Mouse (Mus musculus) forebrain, embryonic 15.5 days (tissue): ENCODE results near the gene Tmem213. TPM values are rescaled to one million over a fixed set of nuclear protein-coding genes. Genes with fewer than 3 reads are reported as not detected.

Experiments used
- ATAC-seq: fragments of 200-750 bp; cut with Nextera tagmentation; replicated peaks from 2 replicates; pipeline ENCODE4 v1.8.0; 2017; ENCODE audit warnings: mild to moderate bottlenecking, moderate TSS enrichment, moderate library complexity
- H3K27ac ChIP-seq: fragments of 300-500 bp; sonication (generic); replicated peaks from 2 replicates; pipeline ENCODE4 v1.5.1; 2015; ENCODE audit warnings: mild to moderate bottlenecking, inconsistent platforms
- H3K27me3 ChIP-seq: fragments of 300-500 bp; sonication (generic); 2 replicates; pipeline ENCODE4 v1.6.1; 2015; ENCODE audit warnings: inconsistent platforms
- H3K36me3 ChIP-seq: fragments of 300-500 bp; sonication (generic); 2 replicates; pipeline ENCODE4 v1.6.1; 2015; ENCODE audit warnings: mild to moderate bottlenecking, inconsistent platforms
- H3K4me1 ChIP-seq: fragments of 300-500 bp; sonication (generic); 2 replicates; pipeline ENCODE4 v1.6.1; 2015; ENCODE audit warnings: inconsistent platforms
- H3K4me2 ChIP-seq: fragments of 300-500 bp; sonication (generic); replicated peaks from 2 replicates; pipeline ENCODE4 v1.6.1; 2015; ENCODE audit warnings: mild to moderate bottlenecking, inconsistent platforms
- H3K4me3 ChIP-seq: fragments of 300-500 bp; sonication (generic); 2 replicates; pipeline ENCODE4 v1.5.1; 2015; ENCODE audit warnings: mild to moderate bottlenecking, inconsistent platforms
- H3K9ac ChIP-seq: fragments of 300-500 bp; sonication (generic); replicated peaks from 2 replicates; pipeline ENCODE4 v1.6.1; 2015; ENCODE audit warnings: mild to moderate bottlenecking, inconsistent platforms
- H3K9me3 ChIP-seq: fragments of 300-500 bp; sonication (generic); 2 replicates; pipeline ENCODE4 v1.6.1; 2016; ENCODE audit warnings: inconsistent platforms
- WGBS: fragments of 180-500 bp; shearing (Covaris S2); methylation state at CpG from one replicate; pipeline ENCODE4 v1.1.7; 2015; ENCODE audit warnings: mixed read lengths; 5-methylcytosine and 5-hydroxymethylcytosine counted together
- polyA plus RNA-seq: library from polyadenylated mRNA; unstranded; fragments of >200 nt; fragmentation: Nextera tagmentation; extraction: Ambion mirVana; gene quantifications from 2 replicates; pipeline ENCODE4 v1.2.1, GENCODE M21; 2015

The Tmem213 gene
- polyA plus RNA-seq, 1 experiment from 2014 or later: not detected

DNA sequence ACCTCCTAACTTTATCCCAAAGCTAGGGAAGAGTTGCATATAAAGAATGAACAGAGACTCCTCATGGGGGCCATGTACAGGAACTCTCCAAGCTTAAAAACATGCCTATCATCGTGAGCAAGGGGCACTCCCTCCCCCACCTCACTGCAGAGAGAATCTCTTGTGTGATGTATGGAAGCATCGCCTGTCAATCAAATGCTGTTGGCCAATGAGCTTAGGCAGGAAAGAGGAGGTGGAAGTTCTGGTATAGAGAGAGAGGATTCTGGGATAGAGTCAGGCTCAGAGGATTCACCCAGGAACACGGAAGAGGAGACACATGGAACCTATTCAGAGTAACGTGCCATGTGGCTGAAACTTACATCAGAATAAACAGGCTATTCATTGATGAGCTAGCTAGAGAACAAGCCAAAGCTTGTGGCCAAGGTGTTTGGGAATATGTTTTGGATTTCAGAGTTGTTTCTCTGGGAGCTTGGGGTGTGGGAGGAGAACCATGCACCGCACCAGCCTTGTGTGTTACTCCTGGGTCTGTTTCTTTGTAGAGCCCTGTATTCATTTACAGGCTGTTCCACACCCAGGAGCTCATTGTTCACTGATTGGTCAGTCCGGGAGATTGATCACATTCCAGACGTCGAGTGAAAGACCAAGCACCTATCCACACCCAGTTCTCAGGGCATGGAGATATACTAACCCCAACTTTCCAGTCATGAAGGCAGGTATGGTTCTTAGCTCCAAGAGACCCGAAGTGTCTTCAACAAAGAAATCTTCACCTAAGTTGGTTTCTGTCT lies 21.6 kb upstream of the Tmem213 start:
- H3K27me3 ChIP-seq: no peaks in the 10 kb centered on the region
- H3K4me1 ChIP-seq: no peaks in the 10 kb centered on the region
- H3K27ac ChIP-seq: no peak overlapping the region
- 81% methylated on average over 9 of the region's 9 CpGs for WGBS
- H3K4me2 ChIP-seq: no peak overlapping the region
- no peak overlapping the region for H3K9ac ChIP-seq
- no peak for ATAC-seq
- no peaks in the 10 kb centered on the region for H3K9me3 ChIP-seq
- H3K36me3 ChIP-seq: no peaks in the 10 kb centered on the region
- no peak overlapping the region for H3K4me3 ChIP-seq

DNA sequence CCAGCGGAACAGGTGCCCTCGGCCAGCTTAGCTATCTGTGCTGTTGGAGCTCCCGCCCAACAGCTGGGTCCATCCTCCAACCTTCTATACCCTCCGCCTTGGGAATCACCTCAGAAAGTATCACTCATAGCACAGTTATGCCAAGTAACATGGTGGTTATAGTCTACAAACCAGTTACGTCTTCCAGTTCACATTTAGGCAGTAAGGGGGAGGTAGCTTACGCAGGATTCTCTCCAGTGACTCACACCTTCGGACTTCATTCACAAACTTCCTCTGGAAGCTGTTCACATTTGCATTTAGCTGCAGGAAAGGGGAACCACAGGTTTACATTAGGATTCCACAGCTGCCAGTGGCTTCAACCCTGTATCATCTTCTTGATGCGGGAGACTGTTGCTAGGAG lies 16.5 kb upstream of the Tmem213 start:
- Histone ChIP-seq H3K9me3 (no peaks in the 10 kb centered on the region), H3K4me2 (no peak overlapping the region), H3K4me1 (no peaks in the 10 kb centered on the region), H3K27me3 (no peaks in the 10 kb centered on the region), H3K9ac (no peak overlapping the region), H3K27ac (no peak overlapping the region), H3K4me3 (no peak overlapping the region), H3K36me3 (no peaks in the 10 kb centered on the region)
- ATAC-seq: no peak
- 93% methylated on average over 8 of the region's 8 CpGs for WGBS

DNA sequence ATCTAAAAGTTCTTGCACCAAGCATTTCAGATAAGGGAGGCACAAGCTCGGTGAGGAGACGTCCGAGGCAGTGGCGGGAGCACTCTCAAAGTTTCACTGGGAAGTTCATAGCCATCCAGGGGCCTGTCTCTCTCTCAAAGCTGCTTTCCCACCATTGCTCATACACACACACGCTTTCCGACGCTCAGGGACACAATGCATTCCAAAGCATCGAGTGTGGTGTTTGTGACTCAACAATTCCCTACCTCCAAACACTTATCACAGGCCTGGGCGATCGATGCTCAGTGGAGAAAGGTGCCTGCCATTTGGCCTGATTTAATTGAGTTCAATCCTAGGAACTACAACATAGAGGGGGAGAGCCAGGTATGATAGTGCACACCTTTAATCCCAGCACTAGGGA lies 14.4 kb upstream of the Tmem213 start:
- H3K27me3 ChIP-seq: no peaks in the 10 kb centered on the region
- H3K4me1 ChIP-seq: no peaks in the 10 kb centered on the region
- H3K9ac ChIP-seq: no peak overlapping the region
- no peaks in the 10 kb centered on the region for H3K36me3 ChIP-seq
- H3K27ac ChIP-seq: no peak overlapping the region
- no peak for ATAC-seq
- peaks cover 3% of the 10 kb centered on the region; the same call in 1 of the 2 replicates for H3K9me3 ChIP-seq
- WGBS: 88% methylated on average over 10 of the region's 10 CpGs
- no peak overlapping the region for H3K4me2 ChIP-seq
- no peak overlapping the region for H3K4me3 ChIP-seq

DNA sequence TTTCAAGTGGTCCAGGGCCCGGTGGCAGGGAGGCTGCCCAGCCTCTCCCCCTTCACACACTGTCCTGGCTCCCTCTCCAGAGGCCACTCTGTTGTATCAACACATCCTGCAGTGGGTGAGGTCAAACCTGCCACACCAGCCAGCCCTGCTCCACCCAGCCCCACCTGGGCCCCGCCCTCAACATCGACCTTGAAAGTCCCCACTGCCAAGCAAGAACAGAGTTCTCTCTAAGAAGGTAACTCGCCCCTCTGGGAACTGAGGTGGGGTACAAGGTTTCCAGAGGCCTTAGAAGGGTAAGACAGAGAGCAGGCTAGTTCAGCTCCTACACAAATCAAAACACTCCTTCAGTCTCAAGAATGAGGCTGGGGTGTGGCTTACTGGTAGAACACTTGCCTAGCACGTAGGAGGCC lies 12.1 kb upstream of the Tmem213 start:
- no peaks in the 10 kb centered on the region for H3K4me1 ChIP-seq
- H3K4me2 ChIP-seq: no peak overlapping the region
- no peaks in the 10 kb centered on the region for H3K27me3 ChIP-seq
- peaks cover 3% of the 10 kb centered on the region; the same call in 1 of the 2 replicates for H3K9me3 ChIP-seq
- H3K27ac ChIP-seq: no peak overlapping the region
- ATAC-seq: no peak
- H3K9ac ChIP-seq: no peak overlapping the region
- no peak overlapping the region for H3K4me3 ChIP-seq
- H3K36me3 ChIP-seq: no peaks in the 10 kb centered on the region
- 73% methylated on average over 5 of the region's 5 CpGs for WGBS

DNA sequence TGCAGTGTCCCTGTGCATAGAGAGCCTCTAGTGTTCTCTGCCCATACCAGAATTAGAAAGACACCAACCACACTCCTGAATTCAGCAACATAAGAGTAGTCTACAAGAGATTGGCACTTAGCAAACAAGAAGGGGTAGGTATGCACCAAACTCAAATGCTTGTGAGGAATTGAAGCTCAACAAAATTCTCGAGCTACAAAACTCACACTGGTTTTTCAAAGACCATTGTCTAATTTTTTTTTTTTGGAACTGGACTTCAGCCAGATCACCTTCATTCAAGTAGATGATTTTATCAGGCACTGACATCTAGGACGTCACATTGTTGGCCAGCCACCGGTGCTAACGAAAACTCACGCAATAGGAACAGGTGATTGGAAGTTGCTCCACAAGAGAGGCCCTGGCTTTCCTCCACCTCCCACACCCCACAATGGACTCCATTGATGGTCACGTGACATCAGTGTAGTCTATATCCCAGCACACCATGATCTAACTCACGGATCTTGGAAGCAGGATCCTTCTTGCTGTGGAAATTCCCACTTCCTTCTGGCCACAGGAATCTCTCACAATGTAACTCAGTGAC lies 6.7 kb upstream of the Tmem213 start:
- Histone ChIP-seq H3K27me3 (no peaks in the 10 kb centered on the region), H3K9ac (no peak overlapping the region), H3K9me3 (peaks cover 3% of the 10 kb centered on the region; the same call in 1 of the 2 replicates), H3K27ac (no peak overlapping the region), H3K36me3 (no peaks in the 10 kb centered on the region), H3K4me3 (no peak overlapping the region), H3K4me2 (no peak overlapping the region), H3K4me1 (no peaks in the 10 kb centered on the region)
- no peak for ATAC-seq
- 80% methylated on average over 7 of the region's 7 CpGs for WGBS

DNA sequence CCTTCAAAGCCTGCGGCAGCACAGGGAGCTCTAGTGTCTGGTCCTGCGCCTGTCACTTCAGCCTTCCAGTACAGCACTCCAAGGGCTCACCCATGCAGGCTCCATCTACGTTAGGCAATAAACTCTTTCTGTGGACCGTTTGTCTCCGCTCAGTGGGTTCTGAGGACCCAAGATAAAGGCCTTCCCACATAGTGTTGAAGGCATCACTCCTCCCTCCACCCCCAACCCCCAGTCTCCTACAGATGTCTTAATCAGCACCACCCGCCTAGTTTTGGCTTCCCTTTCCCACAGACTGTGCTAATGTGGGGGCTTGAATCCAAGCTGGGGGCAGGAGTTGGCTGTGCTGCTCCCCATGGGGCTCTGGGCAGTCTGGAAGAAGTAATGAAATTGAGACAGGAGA lies 5.3 kb upstream of the Tmem213 start:
- Histone ChIP-seq H3K4me1 (no peaks in the 10 kb centered on the region), H3K9me3 (peaks cover 1% of the 10 kb centered on the region; the same call in 1 of the 2 replicates), H3K4me2 (no peak overlapping the region), H3K4me3 (no peak overlapping the region), H3K27me3 (no peaks in the 10 kb centered on the region), H3K36me3 (no peaks in the 10 kb centered on the region), H3K9ac (no peak overlapping the region), H3K27ac (no peak overlapping the region)
- WGBS: 58% methylated on average over 6 of the region's 6 CpGs
- no peak for ATAC-seq

DNA sequence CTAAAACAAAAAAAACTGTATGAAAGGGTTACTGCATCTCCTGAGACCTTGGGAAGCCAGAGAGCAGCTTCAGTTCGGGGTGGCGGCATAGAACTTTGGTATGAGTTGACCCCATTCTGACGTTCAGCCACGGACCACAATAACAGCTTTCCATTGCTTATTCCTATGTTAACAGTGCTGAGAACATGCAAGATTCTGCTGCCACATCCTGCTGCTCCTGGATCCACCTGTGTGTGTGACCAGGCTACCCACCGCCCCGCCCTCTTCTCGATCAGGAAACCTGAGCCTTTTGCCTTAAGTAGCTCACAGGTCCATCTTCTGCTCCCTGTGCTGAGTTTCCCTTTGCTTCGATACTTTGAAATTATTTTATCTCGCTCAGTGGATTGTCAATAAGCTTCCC lies 3.1 kb upstream of the Tmem213 start:
- H3K4me1 ChIP-seq: peaks cover 3% of the 10 kb centered on the region; the same call in 1 of the 2 replicates
- no peak overlapping the region for H3K4me2 ChIP-seq
- no peaks in the 10 kb centered on the region for H3K9me3 ChIP-seq
- WGBS: 91% methylated on average over 9 of the region's 9 CpGs
- H3K4me3 ChIP-seq: no peak overlapping the region
- no peaks in the 10 kb centered on the region for H3K27me3 ChIP-seq
- no peak overlapping the region for H3K9ac ChIP-seq
- no peak overlapping the region for H3K27ac ChIP-seq
- no peak for ATAC-seq
- H3K36me3 ChIP-seq: no peaks in the 10 kb centered on the region

DNA sequence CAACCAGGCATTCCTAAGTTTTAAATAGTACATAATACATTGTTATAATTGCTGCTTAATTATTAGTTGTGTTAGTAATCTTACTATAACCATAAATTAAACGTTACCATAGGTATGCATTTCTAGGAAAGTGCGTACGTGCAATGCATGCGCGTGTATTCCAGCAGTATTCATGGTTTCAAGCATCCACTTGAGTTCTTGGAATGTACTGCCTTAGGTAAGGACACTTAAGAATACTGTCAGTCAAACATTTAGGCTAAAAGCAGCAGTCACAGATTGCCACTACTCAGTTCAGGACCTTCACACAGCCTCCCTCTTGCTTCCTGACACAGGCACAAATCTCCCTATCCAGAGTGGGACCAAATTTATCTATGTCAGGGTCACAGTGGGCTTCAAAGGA lies 606 bp upstream of the Tmem213 start:
- peaks cover 3% of the 10 kb centered on the region; the same call in 1 of the 2 replicates for H3K4me1 ChIP-seq
- no peak overlapping the region for H3K27ac ChIP-seq
- no peaks in the 10 kb centered on the region for H3K36me3 ChIP-seq
- no peak overlapping the region for H3K9ac ChIP-seq
- no peaks in the 10 kb centered on the region for H3K27me3 ChIP-seq
- H3K9me3 ChIP-seq: no peaks in the 10 kb centered on the region
- no peak for ATAC-seq
- no peak overlapping the region for H3K4me3 ChIP-seq
- WGBS: 90% methylated on average over 5 of the region's 5 CpGs
- H3K4me2 ChIP-seq: no peak overlapping the region

DNA sequence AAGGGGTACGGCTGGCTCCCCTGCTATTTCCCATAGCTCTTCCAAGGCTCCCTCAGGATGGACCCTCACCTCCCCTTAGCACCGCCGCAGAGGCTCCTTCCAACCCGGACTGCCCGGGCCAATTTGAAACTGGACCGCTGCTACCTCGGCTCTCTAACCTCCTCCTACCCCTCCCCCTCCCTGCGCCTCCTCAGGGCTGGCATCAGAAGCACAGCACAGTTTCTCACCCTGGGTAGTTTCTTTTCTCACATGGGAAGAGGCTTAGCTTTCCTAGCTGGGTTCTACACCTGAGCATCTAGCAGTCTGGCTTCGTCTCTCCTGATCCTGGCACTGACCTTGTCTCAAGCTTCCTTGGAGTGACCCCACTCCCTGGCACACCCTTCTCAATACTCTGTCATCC lies 816 bp downstream of the Tmem213 start:
- H3K4me1 ChIP-seq: peaks cover 3% of the 10 kb centered on the region; the same call in 1 of the 2 replicates
- ATAC-seq: no peak
- H3K9ac ChIP-seq: no peak overlapping the region
- WGBS: 14% methylated on average over 9 of the region's 9 CpGs
- H3K4me3 ChIP-seq: no peak overlapping the region
- H3K9me3 ChIP-seq: no peaks in the 10 kb centered on the region
- H3K27me3 ChIP-seq: no peaks in the 10 kb centered on the region
- no peaks in the 10 kb centered on the region for H3K36me3 ChIP-seq
- no peak overlapping the region for H3K4me2 ChIP-seq
- H3K27ac ChIP-seq: no peak overlapping the region

DNA sequence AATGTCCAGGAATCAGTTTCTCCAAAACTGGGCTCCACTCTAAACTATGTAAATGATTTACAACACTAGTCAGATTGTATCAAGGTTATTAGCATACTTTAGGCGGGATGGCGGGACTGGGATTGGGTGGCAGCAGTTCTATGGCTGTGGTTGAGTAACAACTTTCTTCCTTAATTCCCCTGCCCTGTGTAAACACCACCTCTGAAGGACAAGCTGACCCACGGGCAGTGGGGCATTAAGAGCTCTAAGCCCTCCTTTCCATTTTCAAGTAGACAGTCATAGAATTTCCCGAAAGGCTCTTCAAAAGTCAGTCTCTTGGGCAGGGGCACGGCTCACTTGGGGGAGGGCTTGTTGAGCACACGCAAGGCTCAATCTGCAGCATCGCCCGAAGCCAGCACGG lies 1.8 kb downstream of the Tmem213 start:
- no peak overlapping the region for H3K27ac ChIP-seq
- no peak overlapping the region for H3K4me3 ChIP-seq
- no peaks in the 10 kb centered on the region for H3K36me3 ChIP-seq
- H3K4me2 ChIP-seq: no peak overlapping the region
- no peaks in the 10 kb centered on the region for H3K9me3 ChIP-seq
- H3K27me3 ChIP-seq: no peaks in the 10 kb centered on the region
- WGBS: 71% methylated on average over 9 of the region's 9 CpGs
- H3K9ac ChIP-seq: no peak overlapping the region
- peaks cover 3% of the 10 kb centered on the region; the same call in 1 of the 2 replicates for H3K4me1 ChIP-seq
- no peak for ATAC-seq

DNA sequence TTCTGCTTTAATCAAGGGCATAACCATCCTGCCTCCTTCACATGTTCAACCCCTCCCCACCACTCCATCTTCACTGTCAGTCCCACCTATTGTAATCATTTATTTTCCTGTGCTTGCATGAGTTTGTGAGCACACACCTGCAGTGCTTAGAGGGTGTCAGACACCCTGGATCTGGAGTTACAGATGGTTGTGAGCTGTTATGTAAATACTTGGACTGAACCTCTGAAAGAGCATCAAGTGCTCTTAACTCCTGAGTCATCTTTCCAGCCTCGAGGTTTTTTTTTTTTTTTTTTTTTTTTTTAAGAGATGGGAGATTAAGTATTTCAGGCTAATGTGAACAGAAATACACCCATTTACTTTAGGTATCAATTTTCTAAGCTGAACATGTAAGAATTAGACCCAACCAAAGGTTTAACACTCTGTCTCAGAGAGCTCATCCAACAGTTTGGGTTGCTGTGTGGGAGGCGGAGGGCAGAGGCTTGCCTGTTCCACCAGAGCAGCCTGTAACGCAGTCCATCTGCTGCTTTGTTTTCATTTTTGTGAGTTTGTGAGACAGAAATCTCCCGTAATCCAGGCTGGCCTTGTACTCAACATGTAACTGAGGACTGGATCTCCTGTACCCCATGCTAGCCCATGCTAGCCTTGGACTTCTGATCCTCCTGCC lies 7.2 kb downstream of the Tmem213 start:
- H3K9ac ChIP-seq: no peak overlapping the region
- no peak overlapping the region for H3K4me2 ChIP-seq
- H3K27ac ChIP-seq: no peak overlapping the region
- H3K27me3 ChIP-seq: no peaks in the 10 kb centered on the region
- H3K4me3 ChIP-seq: no peak overlapping the region
- ATAC-seq: no peak
- no peaks in the 10 kb centered on the region for H3K36me3 ChIP-seq
- H3K9me3 ChIP-seq: no peaks in the 10 kb centered on the region
- no peaks in the 10 kb centered on the region for H3K4me1 ChIP-seq
- WGBS: 62% methylated on average over 4 of the region's 4 CpGs

DNA sequence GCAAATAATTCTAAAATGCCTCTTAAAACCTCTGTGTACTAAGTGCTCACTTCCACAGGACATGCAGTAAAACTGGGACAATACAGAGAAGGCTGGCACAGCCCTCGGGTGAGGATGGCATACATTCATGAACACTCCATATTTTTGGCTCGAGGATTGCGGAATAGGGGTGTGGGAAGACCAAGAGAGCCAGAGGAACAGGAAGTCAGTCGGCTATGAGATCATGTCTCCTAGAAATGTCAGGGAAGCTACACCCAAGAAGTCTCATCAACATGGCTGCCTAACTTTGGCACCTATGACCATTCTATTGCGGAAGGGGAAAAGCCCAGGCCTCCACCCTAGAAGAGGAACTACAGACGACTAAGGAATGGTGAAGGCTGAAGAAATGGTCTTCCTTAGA lies 9.3 kb downstream of the Tmem213 start:
- Histone ChIP-seq H3K27ac (no peak overlapping the region), H3K4me2 (no peak overlapping the region), H3K9me3 (no peaks in the 10 kb centered on the region), H3K4me1 (no peaks in the 10 kb centered on the region), H3K27me3 (no peaks in the 10 kb centered on the region), H3K36me3 (no peaks in the 10 kb centered on the region), H3K4me3 (no peak overlapping the region), H3K9ac (no peak overlapping the region)
- WGBS: 89% methylated on average over 6 of the region's 6 CpGs
- ATAC-seq: no peak
